Mouse (Mus musculus) adipocyte (in vitro differentiated cells): ENCODE measurements around the gene Zyg11b.

ENCODE experiments used
- DNase-seq: peaks from one replicate; pipeline ENCODE4 v3.0.0-alpha.2; 2016; ENCODE audit warnings: low spot score

Gene Zyg11b

GRCm38 (mm10) chr4:108192821-108193323 lies 108.0 kb downstream of the Zyg11b start:
- no peak for DNase-seq

GRCm38 (mm10) chr4:108182278-108182677 lies 118.6 kb downstream of the Zyg11b start:
- DNase-seq, result no peak
